Mouse (Mus musculus): Measurements from ENCODE around the gene Slpi.

- TF ChIP-seq POLR2A (IDR thresholded peaks at IDR 0.05; ENCODE audit: low read depth, low read length) (no peak), CTCF (IDR thresholded peaks at IDR 0.05; ENCODE audit: extremely low read depth, insufficient read depth, insufficient read length, insufficient replicate concordance) (no peak)
Observed at GRCm38 (mm10) chr2:164431676-164432465, 43.0 kb upstream of the Slpi start.

All from spleen, adult 2 months (tissue).